Mouse (Mus musculus) limb, embryonic 11.5 days (tissue): ENCODE data around the gene Hoxd12. TPM values are rescaled to one million over a fixed set of nuclear protein-coding genes. Genes with fewer than 3 reads are reported as not detected.

Experiments
- ATAC-seq: fragments of 200-750 bp; cut with Nextera tagmentation; 2 replicates; pipeline ENCODE4 v1.8.0; 2017; ENCODE audit warnings: low read depth; ENCODE audit not compliant: insufficient number of reproducible peaks, low FRiP score, low TSS enrichment
- DNase-seq: peaks from one replicate; pipeline ENCODE4 v3.0.0-alpha.2; 2015; ENCODE audit warnings: low spot score
- H3K27ac ChIP-seq: fragments of 300-500 bp; sonication (generic); replicated peaks from 2 replicates; pipeline ENCODE4 v1.5.1; 2014; ENCODE audit warnings: low read depth, mild to moderate bottlenecking, low read length
- H3K27me3 ChIP-seq: fragments of 300-500 bp; sonication (generic); 2 replicates; pipeline ENCODE4 v1.6.1; 2014; ENCODE audit warnings: mild to moderate bottlenecking, low read length, mixed read lengths; ENCODE audit not compliant: control insufficient read depth, insufficient read depth
- H3K36me3 ChIP-seq: fragments of 300-500 bp; sonication (generic); 2 replicates; pipeline ENCODE4 v1.6.1; 2014; ENCODE audit warnings: mild to moderate bottlenecking, low read length, moderate library complexity, mixed read lengths; ENCODE audit not compliant: control insufficient read depth, insufficient read depth
- H3K4me1 ChIP-seq: fragments of 300-500 bp; sonication (generic); 2 replicates; pipeline ENCODE4 v1.6.1; 2014; ENCODE audit warnings: low read length, mixed read lengths; ENCODE audit not compliant: control insufficient read depth, insufficient read depth
- H3K4me2 ChIP-seq: fragments of 300-500 bp; sonication (generic); 2 replicates; pipeline ENCODE4 v1.6.1; 2014; ENCODE audit warnings: low read depth, mild to moderate bottlenecking, moderate library complexity; ENCODE audit not compliant: severe bottlenecking
- H3K4me3 ChIP-seq: fragments of 300-500 bp; sonication (generic); 2 replicates; pipeline ENCODE4 v1.5.1; 2014; ENCODE audit warnings: low read depth, low read length
- H3K9ac ChIP-seq: fragments of 300-500 bp; sonication (generic); 2 replicates; pipeline ENCODE4 v1.6.1; 2014; ENCODE audit warnings: mild to moderate bottlenecking, low read length
- H3K9me3 ChIP-seq: fragments of 300-500 bp; sonication (generic); 2 replicates; pipeline ENCODE4 v1.6.1; 2016; ENCODE audit warnings: low read length; ENCODE audit not compliant: control insufficient read depth
- whole genome bisulfite sequencing: fragments of 180-500 bp; shearing (Covaris S2); extraction: QIAGEN DNeasy Blood & Tissue Kit; methylation state at CpG from one replicate; pipeline ENCODE4 v1.1.7; 2014; 5-methylcytosine and 5-hydroxymethylcytosine counted together
- polyA plus RNA-seq: library from polyadenylated mRNA; unstranded; fragments of >200 nt; fragmentation: Nextera tagmentation; extraction: Ambion mirVana; gene quantifications from 2 replicates; pipeline ENCODE4 v1.2.1, GENCODE M21; 2014

Gene Hoxd12
- polyA plus RNA-seq, 1 experiment from 2014 or later: 80.7 TPM

DNA sequence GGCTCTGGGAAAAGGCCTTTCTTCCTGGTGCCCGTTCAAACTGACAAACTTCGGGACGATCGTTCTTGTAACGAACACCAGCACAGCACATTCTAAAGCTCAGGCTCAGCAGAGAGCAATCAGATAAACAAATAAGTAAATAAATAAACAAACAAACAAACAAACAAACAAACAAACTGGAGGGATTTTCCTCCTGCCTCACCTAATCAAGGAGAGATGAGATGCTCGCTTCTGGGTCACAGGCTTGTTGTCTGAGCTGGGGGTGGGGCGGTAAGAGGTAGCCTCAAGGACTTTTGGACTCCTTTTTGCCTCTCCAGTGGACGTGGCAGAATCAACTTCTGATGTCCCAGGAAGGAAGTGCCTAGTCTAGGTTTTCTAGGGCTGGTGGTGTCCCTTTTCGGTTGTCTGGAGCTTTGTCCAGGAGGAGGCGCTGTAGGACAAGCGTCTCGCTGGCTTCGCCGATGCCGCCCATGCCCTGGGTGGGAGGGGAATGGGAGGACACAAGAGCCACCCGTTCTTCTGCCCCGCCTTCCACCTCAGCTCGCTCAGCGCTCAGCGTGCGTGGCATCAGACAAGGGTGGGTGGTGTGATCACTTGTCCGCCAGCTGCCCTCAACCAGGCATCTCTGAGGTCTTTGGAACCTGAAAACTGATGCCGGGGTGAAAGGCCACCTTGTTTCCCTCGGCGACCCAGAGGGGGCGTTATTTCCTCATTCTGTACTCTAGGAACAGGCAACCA, 40.9 kb downstream of the Hoxd12 start:
- H3K27me3 ChIP-seq: peaks cover 6% of the 10 kb centered on the region; the same call in 1 of the 2 replicates
- no peaks in the 10 kb centered on the region for H3K9me3 ChIP-seq
- H3K9ac ChIP-seq: no peak overlapping the region
- H3K4me3 ChIP-seq: peak overlapping the region; percentile 22
- peaks cover 28% of the 10 kb centered on the region for H3K4me1 ChIP-seq
- ATAC-seq (peak; percentile 57; the same call in 1 of the 2 replicates), DNase-seq (peak; percentile 97)
- no peaks in the 10 kb centered on the region for H3K36me3 ChIP-seq
- WGBS: 2% methylated on average over 26 of the region's 26 CpGs
- no peak overlapping the region for H3K27ac ChIP-seq
- H3K4me2 ChIP-seq: peak overlapping the region; percentile 86

DNA sequence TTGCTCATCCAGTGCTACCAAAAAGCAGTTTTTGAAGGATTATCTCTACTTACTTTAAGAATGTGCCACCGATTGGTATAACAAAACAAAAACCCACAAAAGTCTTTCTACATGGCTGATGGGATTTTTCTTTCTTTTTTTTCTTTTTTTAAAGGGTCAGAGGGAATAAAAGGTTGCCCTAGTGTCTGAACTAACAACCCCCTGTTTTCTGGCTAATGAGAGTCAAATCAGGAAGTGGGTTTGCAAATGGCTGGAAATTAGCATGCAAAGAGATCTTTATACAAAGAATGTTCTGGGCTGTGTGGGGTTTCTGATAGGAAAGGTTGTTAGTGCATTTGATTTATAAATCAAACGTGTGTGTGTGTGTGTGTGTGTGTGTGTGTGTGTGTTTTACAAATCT, 45.6 kb downstream of the Hoxd12 start:
- H3K4me2 ChIP-seq: no peak overlapping the region
- no peak overlapping the region for H3K9ac ChIP-seq
- H3K27ac ChIP-seq: no peak overlapping the region
- 7% methylated on average over 2 of the region's 2 CpGs for WGBS
- H3K4me1 ChIP-seq: peaks cover 51% of the 10 kb centered on the region
- no peak for DNase-seq
- H3K36me3 ChIP-seq: no peaks in the 10 kb centered on the region
- H3K9me3 ChIP-seq: no peaks in the 10 kb centered on the region
- H3K27me3 ChIP-seq: peaks cover 30% of the 10 kb centered on the region
- ATAC-seq: no peak
- no peak overlapping the region for H3K4me3 ChIP-seq

DNA sequence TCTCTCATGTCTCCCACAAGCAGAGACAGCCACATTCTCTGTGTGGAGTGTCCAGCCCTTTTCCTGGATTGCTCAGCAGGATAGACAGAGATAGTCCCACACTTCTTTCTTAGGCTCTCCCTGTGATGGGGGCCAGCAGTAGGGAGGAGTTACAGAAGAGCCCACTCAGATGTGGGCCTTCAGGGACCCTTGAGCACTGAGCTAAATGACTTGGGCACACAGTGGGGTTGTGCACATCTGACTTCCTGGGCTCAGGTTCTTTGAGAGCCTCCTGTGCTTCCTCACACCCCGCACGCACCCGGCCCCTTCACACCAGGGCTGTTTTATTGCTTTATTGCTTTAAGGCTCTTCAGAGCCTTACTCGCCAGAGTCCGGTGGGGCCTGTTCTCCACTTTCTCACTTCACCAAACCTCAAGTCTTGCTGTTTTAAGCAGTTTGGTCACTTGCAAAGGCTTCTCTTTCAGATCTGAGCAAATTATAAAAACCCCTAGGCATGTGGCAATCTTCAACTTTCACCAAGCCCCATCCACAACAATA, 46.2 kb downstream of the Hoxd12 start:
- no peak overlapping the region for H3K9ac ChIP-seq
- H3K9me3 ChIP-seq: no peaks in the 10 kb centered on the region
- no peaks in the 10 kb centered on the region for H3K36me3 ChIP-seq
- H3K4me1 ChIP-seq: peaks cover 45% of the 10 kb centered on the region
- H3K4me2 ChIP-seq: no peak overlapping the region
- no peak for ATAC-seq
- H3K4me3 ChIP-seq: no peak overlapping the region
- no peak overlapping the region for H3K27ac ChIP-seq
- peak; percentile 36 for DNase-seq
- WGBS: 9% methylated on average over 5 of the region's 5 CpGs
- H3K27me3 ChIP-seq: peaks cover 34% of the 10 kb centered on the region

DNA sequence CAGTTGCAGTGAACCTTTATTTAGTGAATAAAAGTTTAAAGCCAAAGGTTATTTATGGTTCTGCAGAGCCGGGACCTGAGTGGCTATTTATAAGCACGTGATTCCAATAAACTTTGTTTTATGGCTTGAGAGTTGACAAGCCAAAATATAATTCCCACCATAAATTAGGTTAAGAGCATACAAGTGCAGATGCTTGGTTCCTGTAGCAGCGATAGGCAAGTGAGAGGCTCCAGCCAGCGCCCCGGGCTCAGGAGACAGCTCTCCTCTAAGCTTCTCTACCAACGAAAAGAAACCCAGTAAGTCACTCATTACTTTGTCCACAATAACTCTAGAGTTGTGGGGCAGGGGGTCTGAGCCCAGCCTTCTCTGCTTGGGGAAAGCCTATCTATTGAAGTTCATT, 47.1 kb downstream of the Hoxd12 start:
- DNase-seq (peak; percentile 57), ATAC-seq (no peak)
- Histone ChIP-seq H3K9me3 (no peaks in the 10 kb centered on the region), H3K36me3 (no peaks in the 10 kb centered on the region), H3K27me3 (peaks cover 42% of the 10 kb centered on the region), H3K4me2 (no peak overlapping the region), H3K9ac (no peak overlapping the region), H3K4me3 (no peak overlapping the region), H3K27ac (no peak overlapping the region), H3K4me1 (peaks cover 49% of the 10 kb centered on the region)
- 2% methylated on average over 6 of the region's 6 CpGs for WGBS

DNA sequence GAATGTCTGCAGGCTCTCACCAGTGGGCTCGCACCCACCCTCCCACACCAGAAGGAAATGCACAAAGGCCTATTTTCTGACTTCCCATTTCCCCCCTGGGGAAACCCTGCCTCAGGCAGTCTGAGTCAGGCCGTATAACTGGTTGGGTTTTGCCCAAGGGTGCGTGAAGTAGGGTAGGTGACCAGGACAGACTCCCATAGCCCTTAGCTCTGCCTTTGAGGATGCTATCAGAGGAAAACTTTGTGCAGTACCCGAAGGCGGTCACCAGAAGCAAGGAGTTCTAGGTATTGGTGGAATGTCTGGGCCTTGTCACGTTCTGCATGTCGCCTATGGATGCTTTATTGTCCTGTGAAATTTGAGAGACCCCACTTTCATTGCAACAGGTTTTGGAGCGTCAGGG, 48.1 kb downstream of the Hoxd12 start:
- Histone ChIP-seq H3K27ac (no peak overlapping the region), H3K9ac (no peak overlapping the region), H3K4me3 (no peak overlapping the region), H3K4me2 (no peak overlapping the region), H3K4me1 (peaks cover 60% of the 10 kb centered on the region), H3K27me3 (peaks cover 41% of the 10 kb centered on the region), H3K36me3 (no peaks in the 10 kb centered on the region), H3K9me3 (no peaks in the 10 kb centered on the region)
- WGBS: 17% methylated on average over 8 of the region's 8 CpGs
- DNase-seq (peak; percentile 29), ATAC-seq (no peak)

DNA sequence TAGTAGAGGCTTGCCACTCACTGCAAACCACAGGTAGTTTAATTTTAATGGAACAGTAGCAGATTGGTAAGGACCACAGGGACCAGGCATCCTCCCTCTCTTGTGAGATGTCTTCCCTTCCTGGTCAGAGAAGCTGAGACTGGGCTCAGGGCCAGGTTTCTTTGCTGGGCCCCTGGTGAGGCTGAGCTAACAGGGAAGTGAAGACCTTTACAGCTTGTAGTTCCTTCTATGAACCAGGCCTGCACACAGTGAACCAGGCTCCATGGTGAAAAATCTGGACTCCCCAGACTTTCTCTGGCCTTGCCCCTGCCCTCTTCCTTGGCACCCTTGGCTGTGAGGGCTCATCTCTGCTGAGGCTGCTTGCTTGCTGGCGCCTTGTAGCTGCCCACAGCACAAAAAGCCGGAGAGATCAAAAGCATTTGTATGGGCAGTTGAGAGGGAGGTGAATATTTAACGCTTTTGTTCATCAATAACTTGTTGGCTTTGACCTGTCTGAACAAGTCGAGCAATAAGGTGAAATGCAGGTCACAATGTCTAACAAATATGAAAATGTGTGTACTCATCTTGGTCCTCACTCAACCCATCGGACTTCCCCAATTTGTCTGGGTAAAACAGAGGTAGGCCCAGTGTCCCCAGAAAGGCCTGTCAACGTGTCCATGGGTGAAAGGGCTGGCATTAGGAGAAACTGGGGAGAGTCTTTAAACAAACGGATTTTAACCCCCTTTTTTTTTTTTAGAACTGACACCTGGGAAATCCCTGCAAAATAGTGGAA, 49.6 kb downstream of the Hoxd12 start:
- H3K27me3 ChIP-seq: peaks cover 40% of the 10 kb centered on the region
- H3K4me2 ChIP-seq: no peak overlapping the region
- DNase-seq: peak; percentile 35
- no peaks in the 10 kb centered on the region for H3K36me3 ChIP-seq
- no peak overlapping the region for H3K9ac ChIP-seq
- peaks cover 70% of the 10 kb centered on the region for H3K4me1 ChIP-seq
- H3K9me3 ChIP-seq: no peaks in the 10 kb centered on the region
- 35% methylated on average over 7 of the region's 7 CpGs for WGBS
- no peak for ATAC-seq
- H3K27ac ChIP-seq: no peak overlapping the region
- no peak overlapping the region for H3K4me3 ChIP-seq

DNA sequence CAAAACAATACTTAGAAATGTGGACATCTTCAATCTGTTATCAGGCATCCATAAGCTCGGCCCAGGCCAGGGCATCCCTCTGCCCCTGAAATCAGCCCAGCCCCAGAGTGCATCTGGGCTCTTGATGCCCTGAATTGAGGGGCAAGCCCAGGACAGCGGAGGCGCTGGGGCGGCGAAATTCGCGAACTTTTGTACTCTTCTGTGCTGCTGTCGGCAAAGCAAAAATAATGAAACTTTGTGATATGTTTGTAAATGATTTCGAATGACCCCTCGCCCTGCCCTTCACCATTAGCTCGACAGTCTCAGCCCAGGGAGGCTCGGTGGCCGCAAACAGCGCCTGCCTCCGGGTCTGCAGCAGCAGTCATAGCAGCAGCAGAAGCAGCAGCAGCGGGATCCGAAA, 50.4 kb downstream of the Hoxd12 start:
- DNase-seq: peak; percentile 43
- peaks cover 62% of the 10 kb centered on the region for H3K4me1 ChIP-seq
- WGBS: 19% methylated on average over 17 of the region's 17 CpGs

DNA sequence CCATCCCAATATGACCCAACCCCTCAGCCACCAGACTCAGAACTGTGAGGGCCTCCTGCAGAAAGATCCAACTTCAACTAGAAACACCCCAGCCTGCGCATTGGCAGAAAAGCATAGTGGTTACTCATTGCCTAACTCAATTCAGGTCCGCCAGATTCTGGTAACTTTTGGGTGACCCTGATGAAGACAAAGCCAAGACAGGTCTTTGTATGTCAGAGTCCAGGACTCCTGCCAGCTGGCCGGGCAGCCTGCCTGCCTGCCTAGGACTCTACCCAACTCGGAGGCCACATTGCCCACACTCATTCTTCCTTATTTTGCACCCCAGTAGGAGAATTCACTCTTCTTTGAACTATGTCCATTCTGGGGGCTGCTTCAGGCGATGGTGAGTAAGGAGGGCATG, 51.7 kb downstream of the Hoxd12 start, which contains the start of gene Gm28230:
Gene Gm28230 (plus strand): TSS at position 178 of the 400 bp plus-strand sequence.
- no peak for ATAC-seq
- no peak for DNase-seq
- peak within 1 kb of the TSS; percentile 47 for H3K9ac ChIP-seq

More for the DNA sequence above, 50.4 kb downstream of the Hoxd12 start:
- no peak overlapping the region for H3K27ac ChIP-seq
- no peak overlapping the region for H3K9ac ChIP-seq
- H3K27me3 ChIP-seq: peaks cover 38% of the 10 kb centered on the region
- H3K4me3 ChIP-seq: no peak overlapping the region
- no peaks in the 10 kb centered on the region for H3K9me3 ChIP-seq
- ATAC-seq: no peak
- no peaks in the 10 kb centered on the region for H3K36me3 ChIP-seq
- no peak overlapping the region for H3K4me2 ChIP-seq

More for the DNA sequence above, 51.7 kb downstream of the Hoxd12 start, which contains the start of gene Gm28230:
- H3K4me1 ChIP-seq: peaks cover 53% of the 10 kb centered on the region
- H3K4me3 ChIP-seq: peak within 1 kb of the TSS; percentile 39
- H3K9me3 ChIP-seq: no peaks in the 10 kb centered on the region
- 28% methylated on average over 5 of the region's 5 CpGs for WGBS
- no peak within 1 kb of the TSS for H3K27ac ChIP-seq
- peaks cover 45% of the 10 kb centered on the region for H3K27me3 ChIP-seq
- H3K36me3 ChIP-seq: no peaks in the 10 kb centered on the region
- H3K4me2 ChIP-seq: peak within 1 kb of the TSS; percentile 90
